Mouse (Mus musculus) urinary bladder, postnatal 36 days (tissue): Measurements from ENCODE around the gene Tgm7.
"Not testable (repeated sequence)": the region's sequence is repeated elsewhere in the genome, so short reads cannot be mapped to it uniquely, and the experiment has no call there.

ENCODE experiments used
- DNase-seq, 2 experiments: peaks; one replicate each; pipeline ENCODE4 v3.0.0; 2022; ENCODE audit warnings: low spot score in 2 of 2, mixed read lengths in 1 of 2

Gene Tgm7

DNA sequence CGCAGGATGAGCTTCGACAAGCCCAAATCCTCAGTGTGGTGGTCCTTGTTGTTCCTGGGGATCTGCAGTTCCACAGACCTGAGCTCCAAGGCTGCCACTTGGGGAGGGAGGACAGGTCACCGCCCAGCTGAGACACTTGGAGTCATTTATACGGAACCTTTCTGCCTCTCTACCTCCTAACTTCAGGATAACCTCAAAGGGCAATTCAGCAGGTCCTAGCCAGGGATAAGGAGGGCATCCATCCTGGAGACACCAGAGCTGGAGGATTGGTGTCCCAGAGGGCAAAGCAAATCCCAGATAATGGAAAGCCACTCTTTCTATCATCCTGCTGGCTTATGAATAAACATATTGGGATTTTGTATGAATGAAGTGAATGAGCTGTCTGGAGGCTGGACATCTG, at the start of gene Tgm7:
TSS of gene Tgm7 (minus strand) at position 101 of the 400 bp plus-strand sequence.
- DNase-seq = no peak

DNA sequence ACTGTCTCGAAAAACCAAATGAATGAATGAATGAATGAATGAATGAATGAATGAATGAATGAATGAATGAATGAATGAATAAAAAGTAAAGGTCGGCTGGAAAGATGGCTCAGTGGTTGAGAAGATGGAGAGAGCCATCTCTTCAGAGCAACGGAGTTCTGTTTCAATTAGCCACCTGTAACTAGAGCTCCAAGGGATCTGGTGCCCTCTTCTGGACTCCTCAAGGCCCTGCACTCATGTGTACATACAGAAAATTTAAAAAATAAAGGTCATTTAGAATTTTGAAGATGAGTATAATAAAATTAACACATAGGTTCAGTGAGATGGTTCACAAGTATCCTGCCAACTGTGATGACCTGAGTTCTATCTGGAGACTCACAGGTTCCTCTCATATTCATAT, 43.5 kb upstream of the Tgm7 start:
- no peak for DNase-seq

DNA sequence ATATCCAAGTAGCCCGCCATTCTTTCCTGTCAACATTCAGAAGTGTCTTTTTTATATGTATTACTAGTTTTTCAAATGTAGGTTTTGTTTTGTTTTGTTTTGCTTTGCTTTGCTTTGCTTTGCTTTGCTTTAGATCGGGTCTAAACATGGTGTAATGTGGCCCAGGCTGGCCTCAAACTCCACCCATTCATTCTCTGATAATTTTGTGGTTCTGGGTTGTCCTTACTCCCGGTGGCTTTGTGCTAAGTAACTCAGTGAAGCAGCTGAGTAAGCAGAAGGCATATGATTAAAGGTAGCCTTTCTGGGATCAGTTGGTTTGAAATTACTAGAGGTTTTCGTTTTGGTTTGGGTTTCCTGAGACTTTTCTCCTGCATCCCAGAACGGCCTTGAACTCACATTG, 40.1 kb upstream of the Tgm7 start:
- DNase-seq = no peak

DNA sequence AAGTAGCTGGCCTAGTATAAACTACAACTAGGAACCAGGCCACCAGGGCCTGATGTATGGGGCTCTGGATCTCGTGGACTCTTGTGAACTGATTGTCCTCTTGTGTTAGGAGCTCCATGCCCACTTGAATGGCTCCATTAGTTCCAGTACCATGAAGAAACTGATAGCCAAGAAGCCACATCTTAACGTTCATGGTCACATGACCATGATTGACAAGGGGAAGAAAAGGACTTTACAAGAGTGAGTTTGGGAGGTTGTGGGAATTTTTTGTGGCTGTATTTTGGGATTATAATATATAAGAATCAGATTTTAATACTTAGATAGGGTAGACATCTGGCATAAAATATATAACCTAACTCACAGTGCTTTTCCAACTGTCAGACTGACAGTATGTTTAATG, 32.8 kb upstream of the Tgm7 start:
- DNase-seq = no peak

DNA sequence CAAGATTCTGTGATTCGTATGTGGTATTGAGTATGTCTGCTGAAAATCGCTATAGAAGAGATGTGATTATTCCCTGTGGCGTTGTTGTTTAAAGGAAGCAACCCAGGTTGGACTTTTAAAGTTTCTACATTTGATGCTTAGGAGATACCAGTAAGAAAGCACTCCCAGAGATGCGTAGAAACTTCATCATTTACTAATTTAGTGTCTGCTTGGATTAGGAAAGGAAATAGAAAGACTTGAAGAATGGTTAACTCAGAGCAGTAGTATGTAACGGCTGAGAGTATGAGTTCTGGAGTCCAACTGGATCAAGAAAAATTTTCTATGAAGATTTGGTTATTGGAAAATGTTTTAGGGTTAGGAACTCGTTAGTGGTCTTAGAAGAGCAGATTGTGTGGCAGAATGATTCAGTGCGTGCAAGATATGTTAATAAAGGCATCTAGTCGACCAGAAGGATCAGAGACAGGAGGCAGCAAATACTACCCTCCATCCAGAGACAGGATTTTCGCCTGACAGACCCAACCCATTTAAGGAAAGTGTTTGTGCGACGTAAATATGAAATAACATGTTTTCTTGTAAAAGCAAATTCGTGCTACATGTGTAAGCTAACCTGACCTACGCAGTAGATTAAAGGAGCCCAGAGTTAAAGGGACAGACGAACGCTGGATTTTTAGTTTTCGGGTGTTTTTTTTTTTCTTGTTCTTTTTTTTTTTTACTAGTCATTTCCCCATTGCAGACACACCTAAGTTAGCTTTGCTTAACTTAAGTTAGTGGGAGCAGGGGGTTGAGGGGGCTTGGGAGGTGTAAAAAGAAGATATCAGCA, 31.8 kb upstream of the Tgm7 start:
- no peak for DNase-seq

DNA sequence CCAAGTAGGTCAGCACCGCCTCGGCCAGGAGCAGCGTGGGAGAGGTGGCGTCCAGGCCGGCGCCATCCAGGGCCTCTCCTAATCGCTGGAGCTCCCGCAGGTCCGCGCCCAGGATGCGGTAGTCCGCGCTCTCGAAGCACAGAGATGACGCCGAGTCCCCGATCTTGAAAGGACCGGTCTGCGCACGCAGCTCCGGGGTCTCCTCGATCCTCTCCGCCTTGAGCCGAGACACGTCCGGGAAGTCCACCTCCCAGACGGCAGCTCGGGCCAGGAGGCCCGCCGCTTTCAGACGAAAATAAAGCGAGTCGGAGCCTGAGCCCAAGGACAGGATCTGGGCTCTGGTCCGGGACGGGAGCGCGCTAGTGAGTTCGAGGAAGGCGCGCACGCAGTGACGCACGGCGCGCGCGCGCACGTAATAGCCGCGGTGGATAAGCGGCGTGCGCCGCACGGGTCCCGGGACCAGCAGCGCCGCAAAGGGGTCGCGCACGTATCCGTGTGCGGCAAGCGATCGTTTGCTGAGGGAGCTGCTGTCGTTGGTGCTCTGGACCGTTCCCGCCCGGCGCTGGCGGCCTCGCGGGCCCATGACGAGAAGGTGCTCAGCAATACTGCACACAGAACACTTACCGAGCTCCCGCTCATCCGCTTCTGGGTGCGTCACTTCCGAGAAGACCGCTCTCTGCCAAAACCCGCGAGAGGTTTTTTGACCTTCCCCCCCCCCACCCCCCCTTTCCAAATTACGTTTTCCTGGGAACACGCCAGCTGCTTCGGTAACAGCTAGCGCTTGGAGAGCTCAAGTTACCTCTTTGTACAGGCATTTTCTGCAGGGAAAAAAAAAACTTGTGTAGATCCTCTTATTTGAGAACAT, 30.7 kb upstream of the Tgm7 start, which contains the start of the genes Adal and Lcmt2:
TSS of gene Adal (plus strand) at position 411 of the 865 bp plus-strand sequence.
TSS of gene Lcmt2 (minus strand) at position 636 of the 865 bp plus-strand sequence.
- DNase-seq = peak; percentile 88 to 91

DNA sequence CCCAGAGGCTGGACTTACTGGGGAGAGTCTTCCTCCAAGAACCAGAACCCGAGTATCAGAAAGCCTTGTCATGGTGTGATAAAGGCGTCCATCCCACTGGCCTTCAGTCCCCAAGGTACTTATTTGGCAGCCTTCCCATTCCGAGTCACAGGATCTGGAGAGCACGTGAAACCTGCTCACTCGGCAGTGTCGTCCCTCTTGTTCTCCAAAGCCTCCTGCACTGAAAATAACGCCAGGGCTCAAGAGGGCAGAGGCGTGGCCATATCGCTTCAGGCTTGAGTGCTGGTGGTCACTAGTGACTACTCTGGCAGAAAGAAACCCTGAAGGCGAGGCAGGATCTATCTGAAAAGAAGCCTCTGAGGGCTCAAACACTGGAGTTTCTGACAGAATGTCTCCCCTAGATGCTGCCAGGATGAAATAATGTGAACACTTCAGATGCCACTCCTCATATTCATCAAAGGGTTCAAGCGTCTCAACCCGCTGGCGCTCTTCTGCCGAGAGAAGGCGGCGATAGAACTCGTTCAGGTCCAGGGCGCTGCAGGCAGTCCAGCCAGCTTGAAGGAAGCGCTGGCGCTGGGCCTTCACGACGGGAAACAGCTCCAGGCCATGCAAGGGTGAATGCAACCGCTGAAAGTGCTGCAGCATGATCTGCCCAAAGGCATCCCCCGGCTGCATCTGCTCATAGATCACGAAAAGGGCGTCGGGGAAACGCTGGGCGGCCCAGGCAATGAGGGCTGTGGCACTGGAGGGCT, 29.8 kb upstream of the Tgm7 start:
- peak in 1 of 2 experiments; percentile 19 for DNase-seq

DNA sequence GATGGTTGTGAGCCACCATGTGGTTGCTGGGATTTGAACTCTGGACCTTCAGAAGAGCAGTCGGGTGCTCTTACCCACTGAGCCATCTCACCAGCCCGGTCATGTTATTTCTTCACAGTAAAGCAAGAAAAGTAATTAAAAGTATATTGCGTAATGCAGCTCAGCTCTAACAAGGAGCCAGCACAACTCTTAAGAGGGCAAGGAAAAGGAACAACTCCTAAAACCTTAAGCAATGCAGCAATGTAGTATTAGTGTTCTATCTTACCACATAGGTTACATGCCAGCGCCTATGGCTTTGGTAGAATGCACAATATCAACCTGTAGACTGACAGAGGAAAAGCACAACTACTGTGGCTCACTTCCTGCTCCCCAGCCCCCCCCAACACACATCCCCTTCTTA, 27.8 kb upstream of the Tgm7 start:
- no peak for DNase-seq

DNA sequence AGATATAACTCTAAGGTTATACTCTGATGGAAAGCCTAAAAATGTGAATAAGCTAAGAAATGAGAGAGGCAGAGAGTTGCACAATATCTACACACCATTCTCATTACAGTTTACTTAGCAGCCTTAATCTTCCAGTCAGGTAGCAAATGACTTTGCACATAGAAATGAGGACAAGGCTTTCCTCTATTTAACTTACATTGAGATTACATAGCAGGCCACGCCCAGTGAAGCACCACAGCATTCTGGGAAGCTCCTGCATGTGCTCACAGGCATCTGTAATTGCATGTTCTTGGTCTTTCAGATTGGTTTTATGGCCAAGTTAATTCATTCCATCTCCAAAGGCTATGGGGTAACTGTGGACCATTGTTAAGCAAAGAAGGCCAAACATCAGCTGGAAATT, 23.2 kb upstream of the Tgm7 start:
- DNase-seq = no peak

DNA sequence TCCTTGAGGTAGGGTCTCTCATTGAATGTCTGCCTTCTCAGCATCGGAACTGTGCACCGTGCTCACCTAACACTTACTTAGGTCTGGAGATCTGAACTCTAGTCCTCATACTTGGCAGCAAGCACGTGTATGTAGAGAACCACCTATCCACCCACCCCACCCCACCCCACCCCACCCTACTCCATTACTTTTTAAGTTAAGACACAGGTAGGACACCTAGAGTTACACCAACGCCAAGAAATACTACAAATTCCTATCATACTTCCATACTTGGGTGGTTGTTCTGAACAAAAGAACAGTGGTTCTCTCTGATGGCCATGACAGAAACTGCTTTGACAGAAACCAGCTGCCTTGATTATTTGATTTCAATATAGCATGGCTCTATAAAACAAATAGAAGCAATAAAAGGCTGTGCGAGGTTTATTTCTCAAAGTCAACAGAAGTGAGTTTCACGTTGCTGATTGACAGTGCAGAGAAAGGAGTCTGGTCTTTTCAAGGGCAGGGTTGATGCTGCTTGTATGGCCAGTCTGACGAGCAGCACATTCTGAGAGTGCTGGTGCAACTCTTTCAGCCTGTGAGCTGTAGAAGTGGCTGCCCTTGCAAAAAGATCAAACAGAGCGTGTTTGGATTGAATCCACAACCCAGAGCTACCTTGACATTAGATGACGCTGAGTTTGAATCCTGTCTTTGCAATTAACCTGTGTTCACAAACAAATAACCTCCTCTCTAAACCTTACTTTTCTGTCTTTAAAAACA, 19.4 kb upstream of the Tgm7 start:
- DNase-seq = no peak

DNA sequence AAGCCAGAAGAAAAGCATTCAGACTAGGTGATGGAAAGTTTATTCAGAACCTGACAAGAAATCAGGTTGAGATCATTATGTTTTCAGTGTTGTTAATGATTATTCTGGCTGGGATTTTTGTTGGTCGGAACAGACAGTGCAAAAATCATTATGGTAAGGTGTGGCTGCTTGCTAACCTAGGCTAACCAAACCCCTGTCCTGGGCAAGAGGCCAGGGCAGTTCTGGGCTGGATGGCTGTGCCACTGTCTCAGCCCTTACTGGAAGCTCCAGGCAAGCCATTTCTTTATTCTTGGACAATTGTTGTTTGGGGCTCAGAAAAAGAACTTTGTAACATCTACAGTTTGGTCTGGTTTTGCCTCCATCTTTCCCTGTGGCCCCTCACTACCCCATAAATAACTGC, 17.9 kb upstream of the Tgm7 start:
- DNase-seq = no peak

DNA sequence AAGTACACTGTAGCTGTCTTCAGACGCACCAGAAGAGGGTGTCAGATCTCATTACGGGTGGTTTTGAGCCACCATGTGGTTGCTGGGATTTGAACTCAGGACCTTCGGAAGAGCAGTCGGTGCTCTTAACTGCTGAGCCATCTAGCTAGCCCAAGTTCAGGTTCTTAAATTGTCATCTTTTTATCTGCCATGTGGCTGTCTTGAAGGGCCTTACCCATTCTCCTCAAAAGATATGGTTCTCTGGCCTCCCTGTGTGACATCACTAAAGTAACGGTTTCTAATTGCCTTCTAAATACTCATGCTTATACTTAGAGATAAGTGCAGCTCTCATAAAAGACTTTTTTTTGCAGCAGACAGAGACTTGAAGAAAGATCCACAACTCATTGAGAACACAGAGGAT, 16.7 kb upstream of the Tgm7 start:
- not testable (repeated sequence) for DNase-seq

DNA sequence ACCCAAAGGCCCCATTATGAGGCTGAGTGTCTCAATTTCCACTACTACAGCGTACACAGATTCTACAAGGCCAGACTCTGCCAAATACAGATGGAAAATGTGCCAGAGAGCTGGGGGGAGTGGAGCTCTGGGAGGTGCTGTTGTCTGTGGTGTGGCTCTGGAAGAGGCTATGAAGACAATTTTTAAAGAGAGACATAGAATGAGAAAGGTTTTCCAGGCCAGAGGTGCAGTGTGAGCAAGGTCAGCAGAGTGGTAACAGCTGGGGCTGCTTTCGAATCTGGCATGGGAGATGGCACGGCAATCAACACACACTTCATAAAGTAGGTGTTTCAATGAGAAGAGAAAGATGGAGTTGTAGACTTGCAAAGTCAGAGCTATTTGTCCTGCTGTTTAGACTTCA, 9.7 kb upstream of the Tgm7 start:
- DNase-seq = no peak

DNA sequence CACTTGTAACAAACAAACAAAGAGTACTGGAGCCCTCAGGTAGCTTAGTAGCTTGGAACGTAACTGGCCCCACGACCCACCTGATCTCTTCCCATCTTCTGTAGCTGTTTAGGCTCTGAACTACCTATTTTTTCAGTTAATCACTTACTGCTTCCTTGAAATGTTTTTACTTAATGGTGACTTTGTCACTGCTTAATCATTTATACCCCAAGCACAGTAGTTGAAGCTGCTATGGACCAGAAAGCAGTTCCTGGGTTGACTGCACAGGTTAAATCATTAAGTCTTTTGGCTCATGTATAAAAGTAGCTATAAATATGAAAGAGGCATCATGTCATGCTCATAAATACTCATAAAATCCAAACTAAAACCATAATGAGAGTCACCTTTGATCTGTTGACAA, 5.8 kb upstream of the Tgm7 start:
- no peak for DNase-seq

DNA sequence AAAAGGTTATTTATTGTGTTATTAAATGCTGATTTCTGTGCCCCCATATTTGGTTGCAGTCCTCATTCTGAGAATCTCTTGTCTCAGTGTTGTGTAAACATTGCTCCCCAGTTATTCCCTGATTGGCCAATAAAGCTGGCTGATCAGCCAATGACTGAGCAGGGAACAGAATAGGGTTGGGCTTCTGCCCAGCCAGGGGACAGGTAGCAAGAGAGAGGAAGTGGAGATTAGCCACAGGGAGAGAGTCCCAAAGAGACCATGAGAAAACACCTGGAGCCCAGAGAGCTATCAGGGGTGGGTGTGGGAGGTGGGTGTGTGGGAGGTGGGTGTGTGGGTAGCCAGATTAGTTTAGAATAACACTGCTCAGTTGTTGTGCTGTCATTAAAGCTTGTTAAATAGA, 3.7 kb downstream of the Tgm7 start:
- DNase-seq = no peak

DNA sequence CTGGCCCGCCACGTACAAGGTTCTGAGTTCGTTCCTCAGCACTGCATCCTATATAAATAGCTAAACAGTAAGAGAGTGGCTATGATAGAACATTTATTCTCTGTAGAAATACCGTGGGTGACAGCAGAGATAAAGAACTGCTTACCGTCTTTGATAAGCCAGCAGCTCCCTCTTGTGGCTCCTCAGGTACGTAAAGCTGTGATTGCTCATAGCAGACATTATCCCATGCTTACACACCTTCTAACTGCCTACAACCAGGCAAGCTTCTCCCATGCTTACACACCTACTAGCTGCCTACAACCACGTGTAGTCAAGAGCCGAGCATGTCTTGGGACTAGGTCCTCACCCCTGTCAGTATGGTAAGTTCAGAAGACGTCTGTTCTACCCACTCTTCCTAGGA, 7.5 kb downstream of the Tgm7 start:
- peak; percentile 57 to 64 for DNase-seq

DNA sequence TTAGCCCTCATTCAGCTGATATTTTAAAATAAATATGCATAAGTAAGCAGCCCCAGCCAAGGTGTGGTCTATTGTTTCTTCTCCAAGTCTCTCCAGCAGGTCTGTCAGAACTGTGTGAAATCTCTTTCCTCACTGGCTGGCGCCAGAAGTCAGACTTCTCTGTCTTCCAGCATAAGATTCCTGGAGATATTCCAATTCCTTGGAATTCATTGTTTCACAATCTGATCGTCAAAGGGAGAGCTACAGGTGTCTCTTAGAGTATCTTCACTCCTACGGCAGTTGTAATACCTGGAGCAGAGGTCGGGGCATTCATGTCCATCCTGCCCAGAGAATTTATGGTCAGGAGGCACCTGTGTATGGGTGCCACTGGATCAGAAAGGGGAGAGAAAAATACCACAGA, 19.8 kb downstream of the Tgm7 start:
- no peak for DNase-seq

DNA sequence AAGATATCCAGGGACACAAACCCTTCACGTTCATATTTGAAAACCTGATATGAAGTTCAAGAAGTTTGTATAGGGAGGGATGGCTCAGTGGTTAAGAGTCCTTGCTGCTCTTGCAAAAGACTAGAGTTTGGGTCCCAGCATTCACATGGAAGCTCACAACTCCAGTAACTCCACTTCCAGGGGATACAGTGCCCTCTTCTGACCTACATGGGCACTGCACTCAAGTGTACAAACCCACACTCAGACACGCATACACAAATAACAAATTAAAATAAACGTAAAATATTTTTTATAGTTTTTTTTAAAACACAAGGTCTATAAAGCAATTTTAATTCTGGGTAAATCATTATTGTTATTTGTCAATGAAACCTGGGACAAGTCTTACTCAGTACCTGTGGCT, 21.1 kb downstream of the Tgm7 start:
- DNase-seq = no peak

DNA sequence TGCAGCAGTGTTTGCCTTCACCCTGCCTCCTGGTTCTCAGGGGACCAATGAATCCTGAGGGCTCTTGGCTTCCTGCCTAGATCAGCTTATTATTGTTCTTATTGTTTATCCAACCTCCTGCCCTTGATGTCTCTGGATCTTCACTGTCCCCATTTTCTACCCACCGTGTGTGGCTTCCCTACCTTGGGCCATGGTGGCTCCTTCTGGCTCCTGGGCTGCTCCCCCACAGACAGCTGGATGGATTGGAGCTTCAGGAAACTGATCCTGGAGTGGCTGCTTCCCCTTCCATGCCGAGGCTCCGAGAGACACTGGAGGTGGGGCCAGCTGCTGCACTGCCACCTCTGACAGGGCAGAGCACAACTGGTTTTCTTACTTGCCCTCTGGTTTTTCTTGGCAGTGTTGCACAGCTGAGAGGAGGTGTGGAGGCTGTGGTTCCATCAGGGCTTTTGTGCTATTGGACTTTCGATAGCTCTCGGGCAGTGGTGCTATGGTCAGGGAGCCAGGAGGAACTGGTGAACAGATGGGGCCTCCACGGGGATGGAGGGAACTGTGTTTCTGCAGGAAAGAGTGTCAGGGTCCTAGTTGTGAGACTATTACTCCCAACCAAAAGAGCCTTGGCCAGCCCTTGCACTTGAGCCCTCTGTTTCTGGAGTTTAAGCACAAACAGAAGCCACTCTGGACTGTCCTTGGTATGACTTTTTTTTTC, 24.0 kb downstream of the Tgm7 start, which contains the start of gene Tgm5:
TSS of gene Tgm5 (minus strand) at position 362 of the 706 bp plus-strand sequence.
- DNase-seq = no peak

DNA sequence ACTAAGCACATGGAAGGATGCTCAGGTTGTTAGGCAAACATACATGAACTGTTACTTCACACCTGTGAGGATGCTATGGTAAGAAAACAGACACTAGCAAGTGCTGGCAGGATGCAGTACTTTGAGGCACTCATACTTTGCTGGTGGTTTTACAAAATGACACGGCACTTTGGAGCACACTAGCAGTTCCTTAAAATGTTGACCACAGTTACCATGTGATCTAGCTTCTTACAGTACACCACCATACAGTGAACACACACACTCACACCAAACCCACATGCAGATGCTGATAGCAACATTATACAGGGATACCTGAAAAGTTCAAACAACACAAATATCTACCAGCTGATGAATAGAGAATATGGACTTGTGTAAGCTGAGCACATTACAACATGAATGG, 27.0 kb downstream of the Tgm7 start:
- no peak for DNase-seq

DNA sequence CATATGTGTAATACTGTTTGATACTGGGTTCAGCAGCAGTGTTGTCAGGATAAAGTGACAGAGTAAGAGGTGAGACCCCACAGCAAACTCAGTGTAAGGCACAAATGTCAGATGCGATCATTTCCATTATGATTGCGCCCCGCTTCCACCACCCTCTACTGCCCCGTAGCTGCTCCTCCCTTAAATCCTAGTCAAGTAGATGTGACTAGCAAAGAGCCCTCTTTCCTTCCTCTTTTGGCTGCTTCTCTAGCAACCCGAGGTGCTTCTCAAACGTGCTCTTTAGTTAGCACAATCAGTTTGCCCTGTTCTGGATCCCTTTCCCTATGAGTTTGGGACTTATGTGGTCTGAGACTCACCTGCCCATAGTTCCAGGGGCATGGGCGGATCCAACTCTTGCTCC, 34.8 kb downstream of the Tgm7 start:
- no peak for DNase-seq
